In the genomic region with DNA sequence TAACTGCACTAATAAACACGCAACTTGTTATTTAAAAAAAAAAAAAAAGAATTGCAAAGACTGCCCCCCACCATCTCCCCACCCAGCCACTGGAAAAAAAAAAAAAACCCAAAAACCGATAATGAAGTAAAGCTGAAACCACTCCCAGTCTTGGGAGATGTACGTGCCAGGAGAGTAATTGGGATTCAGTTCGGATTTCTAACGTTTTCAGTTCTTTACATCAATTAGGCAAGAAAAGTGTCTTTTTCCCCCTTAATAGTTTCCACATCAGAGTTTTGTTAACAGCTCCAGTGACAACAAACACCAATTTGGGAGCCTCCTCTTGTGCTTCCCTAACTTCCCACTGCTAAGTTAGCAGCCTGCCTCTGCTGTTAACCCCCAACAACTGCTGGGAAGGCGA, we compare ENCODE assay signal across 18 mouse cellular contexts.
DNase-seq lines count a peak whose midpoint lies in the region; ATAC-seq and TF ChIP-seq lines count a peak whose summit lies in the region.
"Had no signal": no experiment of that assay in that cellular context is flagged by ENCODE, and none has a peak within 500 bp of the region (broad histone marks: within the 10 kb centered on the region; RNA-seq: fewer than 3 reads in every experiment).

No protein-coding gene starts in this region.

- no peak overlapping the region for H3K4me3 ChIP-seq in forebrain, embryonic 13.5 days
- H3K4me3 ChIP-seq in forebrain, embryonic 10.5 days, result no peak overlapping the region
- no peak overlapping the region for H3K4me3 ChIP-seq in heart, postnatal 0 days (ENCODE audit: low read depth, low read length)
- H3K4me3 ChIP-seq in forebrain, postnatal 0 days (ENCODE audit: low read depth, low read length), result no peak overlapping the region
- H3K4me3 ChIP-seq in lung, postnatal 0 days (ENCODE audit: low read depth, low read length), result no peak overlapping the region
- H3K4me3 ChIP-seq: heart, embryonic 12.5 days; hindbrain, embryonic 15.5 days; kidney, embryonic 15.5 days; liver, embryonic 13.5 days; midbrain, embryonic 13.5 days had no signal

- 30% methylated on average over 6 of the region's 6 CpGs for WGBS in forebrain, embryonic 13.5 days
- 64% methylated on average over 6 of the region's 6 CpGs for WGBS in forebrain, embryonic 10.5 days
- whole genome bisulfite sequencing in heart, postnatal 0 days, result 52% methylated on average over 6 of the region's 6 CpGs
- WGBS in forebrain, postnatal 0 days, result 27% methylated on average over 6 of the region's 6 CpGs
- 43% methylated on average over 6 of the region's 6 CpGs for WGBS in lung, postnatal 0 days

- TF ChIP-seq POLR2A in brain, embryonic 14.5 days (IDR thresholded peaks at IDR 0.05; ENCODE audit: borderline replicate concordance, extremely low read depth, insufficient read depth, insufficient read length, poor library complexity, severe bottlenecking), result no peak

- no peak for TF ChIP-seq CTCF in heart, postnatal 0 days (IDR thresholded peaks at IDR 0.05; ENCODE audit: low read depth)
- no peak for TF ChIP-seq CTCF in brain, embryonic 14.5 days (IDR thresholded peaks at IDR 0.05; ENCODE audit: borderline replicate concordance, extremely low read depth, insufficient read depth, insufficient read length)
- no peak for TF ChIP-seq CTCF in forebrain, postnatal 0 days (IDR thresholded peaks at IDR 0.05; ENCODE audit: low read depth)
- TF ChIP-seq CTCF in lung, postnatal 0 days (IDR thresholded peaks at IDR 0.05), result no peak

- H3K36me3 ChIP-seq in forebrain, embryonic 13.5 days (ENCODE audit: poor library complexity, severe bottlenecking), result no peaks in the 10 kb centered on the region
- no peaks in the 10 kb centered on the region for H3K36me3 ChIP-seq in forebrain, embryonic 10.5 days (replicated peaks)
- no peaks in the 10 kb centered on the region for H3K36me3 ChIP-seq in heart, postnatal 0 days (replicated peaks; ENCODE audit: control insufficient read depth, insufficient read depth, low read length)
- H3K36me3 ChIP-seq in forebrain, postnatal 0 days (ENCODE audit: insufficient read depth), result no peaks in the 10 kb centered on the region
- no peaks in the 10 kb centered on the region for H3K36me3 ChIP-seq in lung, postnatal 0 days (ENCODE audit: insufficient read depth, low read length)
- H3K36me3 ChIP-seq: heart, embryonic 12.5 days; hindbrain, embryonic 15.5 days; kidney, embryonic 15.5 days; liver, embryonic 13.5 days; midbrain, embryonic 13.5 days had no signal

- H3K9me3 ChIP-seq in forebrain, embryonic 13.5 days (replicated peaks), result no peaks in the 10 kb centered on the region
- H3K9me3 ChIP-seq in forebrain, embryonic 10.5 days, result no peaks in the 10 kb centered on the region
- no peaks in the 10 kb centered on the region for H3K9me3 ChIP-seq in heart, postnatal 0 days (replicated peaks; ENCODE audit: control insufficient read depth, low read length)
- H3K9me3 ChIP-seq in forebrain, postnatal 0 days (ENCODE audit: low read length), result no peaks in the 10 kb centered on the region
- no peaks in the 10 kb centered on the region for H3K9me3 ChIP-seq in lung, postnatal 0 days (ENCODE audit: low read length)
- H3K9me3 ChIP-seq: heart, embryonic 12.5 days; hindbrain, embryonic 15.5 days; kidney, embryonic 15.5 days; liver, embryonic 13.5 days; midbrain, embryonic 13.5 days had no signal

- no peak overlapping the region for H3K27ac ChIP-seq in forebrain, embryonic 13.5 days
- no peak overlapping the region for H3K27ac ChIP-seq in forebrain, embryonic 10.5 days
- peak overlapping the region; percentile 46; the same call in 1 of the 2 replicates for H3K27ac ChIP-seq in heart, postnatal 0 days (ENCODE audit: low read depth)
- H3K27ac ChIP-seq in forebrain, postnatal 0 days (ENCODE audit: low read depth, low read length), result no peak overlapping the region
- H3K27ac ChIP-seq in lung, postnatal 0 days (ENCODE audit: low read length), result no peak overlapping the region
- H3K27ac ChIP-seq: hindbrain, embryonic 15.5 days; kidney, embryonic 15.5 days; liver, embryonic 13.5 days; midbrain, embryonic 13.5 days had no signal

- no peak for DNase-seq in forebrain, embryonic 10.5 days (ENCODE audit: extremely low spot score, low spot score)
- no peak for DNase-seq in heart, postnatal 0 days (ENCODE audit: low spot score)
- DNase-seq in heart, postnatal 4 days, result no peak
- peak; percentile 83 for DNase-seq in brain, embryonic 14.5 days (ENCODE audit: low read depth)
- DNase-seq in forebrain, postnatal 0 days, result no peak
- no peak for DNase-seq in left cerebral cortex, adult 9 months (ENCODE audit: low spot score in 2 of 2)
- no peak for DNase-seq in lung, postnatal 0 days (ENCODE audit: low spot score)
- DNase-seq: adrenal gland, postnatal 10 days; cerebellum, adult 9-10 months; kidney, postnatal 4 days; liver, embryonic 13.5 days; lung, adult 2 months; right cerebral cortex, postnatal 14 days had no signal

- H3K27me3 ChIP-seq in forebrain, embryonic 13.5 days, result no peaks in the 10 kb centered on the region
- peaks cover 17% of the 10 kb centered on the region for H3K27me3 ChIP-seq in forebrain, embryonic 10.5 days (ENCODE audit: poor library complexity, severe bottlenecking)
- no peaks in the 10 kb centered on the region for H3K27me3 ChIP-seq in heart, postnatal 0 days (ENCODE audit: control insufficient read depth, insufficient read depth, low read length)
- peaks cover 7% of the 10 kb centered on the region; the same call in 1 of the 2 replicates for H3K27me3 ChIP-seq in forebrain, postnatal 0 days (ENCODE audit: insufficient read depth, low read length)
- no peaks in the 10 kb centered on the region for H3K27me3 ChIP-seq in lung, postnatal 0 days (replicated peaks; ENCODE audit: insufficient read depth, low read length)
- H3K27me3 ChIP-seq: heart, embryonic 12.5 days; kidney, embryonic 15.5 days; liver, embryonic 13.5 days had no signal

- no peak overlapping the region for H3K9ac ChIP-seq in forebrain, embryonic 13.5 days
- no peak overlapping the region for H3K9ac ChIP-seq in heart, postnatal 0 days (replicated peaks; ENCODE audit: low read depth, low read length)
- no peak overlapping the region for H3K9ac ChIP-seq in forebrain, postnatal 0 days
- no peak overlapping the region for H3K9ac ChIP-seq in lung, postnatal 0 days (replicated peaks; ENCODE audit: low read depth)
- H3K9ac ChIP-seq: heart, embryonic 12.5 days; hindbrain, embryonic 15.5 days; kidney, embryonic 15.5 days; liver, embryonic 13.5 days; midbrain, embryonic 13.5 days had no signal

- no peak overlapping the region for H3K4me2 ChIP-seq in forebrain, embryonic 13.5 days
- H3K4me2 ChIP-seq in heart, postnatal 0 days (ENCODE audit: low read depth, low read length), result no peak overlapping the region
- no peak overlapping the region for H3K4me2 ChIP-seq in forebrain, postnatal 0 days (ENCODE audit: low read depth)
- no peak overlapping the region for H3K4me2 ChIP-seq in lung, postnatal 0 days (replicated peaks; ENCODE audit: low read depth, low read length)
- H3K4me2 ChIP-seq: heart, embryonic 12.5 days; hindbrain, embryonic 15.5 days; kidney, embryonic 15.5 days; liver, embryonic 13.5 days; midbrain, embryonic 13.5 days had no signal

- TF ChIP-seq EP300 in heart, postnatal 0 days (IDR thresholded peaks at IDR 0.05; ENCODE audit: low read depth), result no peak
- TF ChIP-seq EP300 in lung, postnatal 0 days (IDR thresholded peaks at IDR 0.05), result no peak

- H3K4me1 ChIP-seq in forebrain, embryonic 13.5 days, result peaks cover 10% of the 10 kb centered on the region
- 0 out of 2 replicates have a peak, but pooled peaks cover 2% of the 10 kb centered on the region for H3K4me1 ChIP-seq in forebrain, embryonic 10.5 days
- no peaks in the 10 kb centered on the region for H3K4me1 ChIP-seq in heart, postnatal 0 days (ENCODE audit: control insufficient read depth, insufficient read depth)
- no peaks in the 10 kb centered on the region; the same call in 1 of the 2 replicates for H3K4me1 ChIP-seq in forebrain, postnatal 0 days (ENCODE audit: insufficient read depth)
- H3K4me1 ChIP-seq in lung, postnatal 0 days (ENCODE audit: insufficient read depth, low read depth, low read length), result no peaks in the 10 kb centered on the region
- H3K4me1 ChIP-seq: heart, embryonic 12.5 days; hindbrain, embryonic 15.5 days; kidney, embryonic 15.5 days; liver, embryonic 13.5 days; midbrain, embryonic 13.5 days had no signal

- ATAC-seq in forebrain, embryonic 13.5 days, result peak; percentile 50
- ATAC-seq in heart, postnatal 0 days (ENCODE audit: insufficient read depth, low read depth), result no peak
- ATAC-seq in forebrain, postnatal 0 days, result peak; percentile 5; the same call in 1 of the 2 replicates
- ATAC-seq in lung, postnatal 0 days, result no peak
- ATAC-seq: midbrain, embryonic 13.5 days had no signal

Comparison
In these comparisons a context has a peak if more than half of its experiments do, and no peak if none do; other contexts are left out.
1. ATAC-seq: peak in forebrain, embryonic 13.5 days (single experiment) and forebrain, postnatal 0 days (single experiment); none in heart, postnatal 0 days (single experiment) and lung, postnatal 0 days (single experiment).